Mouse (Mus musculus): ENCODE results near the gene Gm10665. TPM values are rescaled to one million over a fixed set of nuclear protein-coding genes. Genes with fewer than 3 reads are reported as not detected.
"Not testable (repeated sequence)": the region's sequence is repeated elsewhere in the genome, so short reads cannot be mapped to it uniquely, and the experiment has no call there.

The Gm10665 gene
- total RNA-seq (2021), result not detected
- long read RNA-seq, experiment 1, result 0 reads
- long read RNA-seq, experiment 2, result 0 reads

DNA sequence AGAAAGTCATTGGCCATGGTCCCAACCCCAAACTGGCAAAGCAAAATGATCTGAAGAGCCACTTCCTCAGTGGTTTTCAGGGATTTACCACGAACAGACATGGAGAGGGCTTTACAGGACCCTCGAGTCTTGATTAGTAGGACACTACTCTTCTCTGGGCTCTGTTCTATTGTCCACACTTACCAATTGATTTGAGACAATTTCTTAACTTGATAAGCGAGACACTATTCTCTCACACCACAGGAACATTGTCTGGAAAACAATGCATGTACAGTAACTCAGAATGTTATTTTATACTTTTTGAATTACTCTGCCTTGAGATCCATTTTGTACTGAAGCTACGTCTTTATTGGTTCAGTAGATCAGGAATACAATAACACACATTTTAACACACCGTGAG lies at the start of gene Gm10665:
Gene Gm10665, minus strand, starts transcription at position 101 of the 400 bp plus-strand sequence.
- intact Hi-C loops (cut with DNase I); DNase-seq; H3K4me3 ChIP-seq; H3K27ac ChIP-seq: not testable (repeated sequence)

DNA sequence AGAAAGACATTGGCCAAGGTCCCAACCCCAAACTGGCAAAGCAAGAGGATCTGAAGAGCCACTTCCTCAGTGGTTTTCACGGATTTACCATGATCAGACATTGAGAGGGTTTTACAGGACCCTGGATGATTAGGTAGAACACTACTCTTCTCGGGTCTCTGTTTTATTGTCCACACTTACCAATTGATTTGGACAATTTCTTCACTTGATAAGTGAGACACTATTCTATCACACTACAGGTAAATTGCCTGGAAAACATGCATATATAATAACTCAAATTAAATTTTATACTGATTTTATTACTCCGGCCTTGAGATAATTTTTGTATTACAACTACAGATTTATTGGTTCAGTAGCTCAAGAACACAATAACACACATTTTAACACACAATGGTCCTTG lies 35.7 kb upstream of the Gm10665 start, which contains the start of gene Vmn1r151:
Gene Vmn1r151, minus strand, starts transcription at position 101 of the 400 bp plus-strand sequence.
- DNase-seq; H3K4me3 ChIP-seq; intact Hi-C loops (cut with DNase I); H3K27ac ChIP-seq: not testable (repeated sequence)

DNA sequence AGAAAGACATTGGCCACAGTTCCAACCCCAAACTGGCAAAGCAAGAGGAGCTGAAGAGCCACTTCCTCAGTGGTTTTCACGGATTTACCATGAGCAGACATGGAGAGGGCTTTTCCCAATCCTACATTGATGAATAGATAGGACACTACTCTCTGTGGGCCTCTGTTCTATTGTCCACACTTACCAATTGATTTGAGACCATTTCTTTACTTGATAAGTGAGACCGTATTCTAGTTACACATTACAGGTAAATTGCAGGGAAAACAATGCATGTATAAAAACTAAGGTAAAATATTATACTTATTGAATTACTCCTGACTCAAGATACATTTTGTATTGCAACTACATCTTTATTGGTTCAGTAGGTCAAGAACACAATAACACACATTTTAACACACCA lies 25.7 kb downstream of the Gm10665 start, which contains the start of gene Vmn1r149:
Gene Vmn1r149, minus strand, starts transcription at position 101 of the 400 bp plus-strand sequence.
- DNase-seq; H3K4me3 ChIP-seq; H3K27ac ChIP-seq; intact Hi-C loops (cut with DNase I): not testable (repeated sequence)

DNA sequence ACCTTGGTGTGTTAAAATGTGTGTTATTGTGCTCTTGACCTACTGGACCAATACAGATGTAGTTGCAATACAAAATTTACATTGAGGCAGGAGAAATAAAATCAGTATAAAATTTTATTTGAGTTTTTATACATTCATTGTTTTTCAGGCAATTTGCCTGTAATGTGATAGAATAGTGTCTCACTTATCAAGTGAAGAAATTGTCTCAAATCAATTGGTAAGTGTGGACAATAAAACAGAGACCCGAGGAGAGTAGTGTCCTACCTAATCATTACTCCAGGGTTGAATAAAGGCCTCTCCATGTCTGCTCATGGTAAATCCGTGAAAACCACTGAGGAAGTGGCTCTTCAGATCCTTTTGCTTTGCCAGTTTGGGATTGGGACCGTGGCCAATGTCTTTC lies 50.6 kb downstream of the Gm10665 start, which contains the start of gene Vmn1r148:
Gene Vmn1r148, plus strand, starts transcription at position 301 of the 400 bp plus-strand sequence.
- intact Hi-C loops (cut with DNase I), result not testable (repeated sequence)

More for the DNA sequence above, 50.6 kb downstream of the Gm10665 start, which contains the start of gene Vmn1r148:
- not testable (repeated sequence) for H3K4me3 ChIP-seq, H3K27ac ChIP-seq, DNase-seq

Other genes with a start within 250 kb of the Gm10665 start
- not detected for gene Gm8453, start 234.6 kb downstream of the Gm10665 start, total RNA-seq (2021)
- not detected for gene Gm4187, start 134.4 kb downstream of the Gm10665 start, total RNA-seq (2021)
- gene Gm8660, start 93.0 kb downstream of the Gm10665 start, total RNA-seq (2021), result not detected
- gene Vmn1r148, start 50.5 kb downstream of the Gm10665 start, total RNA-seq (2021), result not detected
- not detected for gene Vmn1r149, start 25.8 kb downstream of the Gm10665 start, total RNA-seq (2021)
- gene Vmn1r151, start 35.6 kb upstream of the Gm10665 start, total RNA-seq (2021), result not detected
- gene Vmn1r152, start 58.9 kb upstream of the Gm10665 start, total RNA-seq (2021), result not detected
- not detected for gene Gm8677, start 70.8 kb upstream of the Gm10665 start, total RNA-seq (2021)
- not detected for gene Gm4201, start 101.3 kb upstream of the Gm10665 start, total RNA-seq (2021)
- gene Gm4565, start 124.1 kb upstream of the Gm10665 start, total RNA-seq (2021), result not detected
- not detected for gene Vmn1r155, start 193.9 kb upstream of the Gm10665 start, total RNA-seq (2021)
- not detected for gene Gm8693, start 228.2 kb upstream of the Gm10665 start, total RNA-seq (2021)